Mouse (Mus musculus): ENCODE measurements around the gene Atp12a. TPM values are rescaled to one million over a fixed set of nuclear protein-coding genes. Genes with fewer than 3 reads are reported as not detected.
A peak's percentile ranks its signal among the peaks of the same experiment; 100 is the strongest.

Gene Atp12a
- polyA plus RNA-seq, 1 experiment from 2014 or later: 0.17 TPM

- H3K27me3 ChIP-seq (ENCODE audit: control insufficient read depth, insufficient read depth, low read length): no peaks in the 10 kb centered on the region
- H3K27ac ChIP-seq (ENCODE audit: low read length): no peak overlapping the region
- no peak overlapping the region for H3K4me3 ChIP-seq (ENCODE audit: low read depth, low read length)
- no peaks in the 10 kb centered on the region for H3K4me1 ChIP-seq (ENCODE audit: control insufficient read depth, insufficient read depth, low read length)
- WGBS: 73% methylated on average over 6 of the region's 6 CpGs
- no peak for ATAC-seq (ENCODE audit: insufficient number of reproducible peaks, insufficient read depth, low FRiP score, low read depth)
- H3K36me3 ChIP-seq (ENCODE audit: control insufficient read depth, insufficient read depth, low read length): no peaks in the 10 kb centered on the region
- H3K4me2 ChIP-seq (replicated peaks; ENCODE audit: low read depth, low read length): no peak overlapping the region
- H3K9me3 ChIP-seq (ENCODE audit: control insufficient read depth, low read depth, low read length): no peaks in the 10 kb centered on the region
- H3K9ac ChIP-seq (replicated peaks; ENCODE audit: low read depth, low read length): no peak overlapping the region
Measured at GRCm38 (mm10) chr14:56359131-56359530, 5.7 kb upstream of the Atp12a start.

GRCm38 (mm10) chr14:56365292-56365691 lies 424 bp downstream of the Atp12a start:
- Histone ChIP-seq H3K4me1 (ENCODE audit: control insufficient read depth, insufficient read depth, low read length) (0 out of 2 replicates have a peak, but pooled peaks cover 2% of the 10 kb centered on the region), H3K4me2 (replicated peaks; ENCODE audit: low read depth, low read length) (peak overlapping the region; percentile 81), H3K36me3 (ENCODE audit: control insufficient read depth, insufficient read depth, low read length) (no peaks in the 10 kb centered on the region), H3K4me3 (ENCODE audit: low read depth, low read length) (peak overlapping the region; percentile 30), H3K9ac (replicated peaks; ENCODE audit: low read depth, low read length) (no peak overlapping the region), H3K27ac (ENCODE audit: low read length) (no peak overlapping the region), H3K27me3 (ENCODE audit: control insufficient read depth, insufficient read depth, low read length) (peaks cover 9% of the 10 kb centered on the region; the same call in 1 of the 2 replicates), H3K9me3 (ENCODE audit: control insufficient read depth, low read depth, low read length) (no peaks in the 10 kb centered on the region)
- WGBS: 25% methylated on average over 8 of the region's 8 CpGs
- ATAC-seq (ENCODE audit: insufficient number of reproducible peaks, insufficient read depth, low FRiP score, low read depth): no peak

- Histone ChIP-seq H3K9me3 (ENCODE audit: control insufficient read depth, low read depth, low read length) (no peaks in the 10 kb centered on the region), H3K27ac (ENCODE audit: low read length) (no peak overlapping the region), H3K27me3 (ENCODE audit: control insufficient read depth, insufficient read depth, low read length) (peaks cover 9% of the 10 kb centered on the region; the same call in 1 of the 2 replicates), H3K9ac (replicated peaks; ENCODE audit: low read depth, low read length) (no peak overlapping the region), H3K4me2 (replicated peaks; ENCODE audit: low read depth, low read length) (no peak overlapping the region), H3K4me1 (ENCODE audit: control insufficient read depth, insufficient read depth, low read length) (0 out of 2 replicates have a peak, but pooled peaks cover 2% of the 10 kb centered on the region), H3K4me3 (ENCODE audit: low read depth, low read length) (no peak overlapping the region), H3K36me3 (ENCODE audit: control insufficient read depth, insufficient read depth, low read length) (no peaks in the 10 kb centered on the region)
- ATAC-seq (ENCODE audit: insufficient number of reproducible peaks, insufficient read depth, low FRiP score, low read depth): no peak
- WGBS: 17% methylated on average over 15 of the region's 15 CpGs
Measured at GRCm38 (mm10) chr14:56366712-56367111, 1.8 kb downstream of the Atp12a start.

- ATAC-seq (ENCODE audit: insufficient number of reproducible peaks, insufficient read depth, low FRiP score, low read depth): no peak
- H3K4me2 ChIP-seq (replicated peaks; ENCODE audit: low read depth, low read length): no peak overlapping the region
Measured at GRCm38 (mm10) chr14:56368834-56369233, 4.0 kb downstream of the Atp12a start.

GRCm38 (mm10) chr14:56375731-56376130 lies 10.9 kb downstream of the Atp12a start:
- no peaks in the 10 kb centered on the region for H3K36me3 ChIP-seq (ENCODE audit: control insufficient read depth, insufficient read depth, low read length)
- H3K27me3 ChIP-seq (ENCODE audit: control insufficient read depth, insufficient read depth, low read length): no peaks in the 10 kb centered on the region
- ATAC-seq (ENCODE audit: insufficient number of reproducible peaks, insufficient read depth, low FRiP score, low read depth): no peak
- no peaks in the 10 kb centered on the region for H3K4me1 ChIP-seq (ENCODE audit: control insufficient read depth, insufficient read depth, low read length)
- H3K27ac ChIP-seq (ENCODE audit: low read length): no peak overlapping the region
- H3K9me3 ChIP-seq (ENCODE audit: control insufficient read depth, low read depth, low read length): no peaks in the 10 kb centered on the region
- WGBS: 2% methylated on average over 6 of the region's 6 CpGs
- no peak overlapping the region for H3K4me3 ChIP-seq (ENCODE audit: low read depth, low read length)
- no peak overlapping the region for H3K9ac ChIP-seq (replicated peaks; ENCODE audit: low read depth, low read length)
- no peak overlapping the region for H3K4me2 ChIP-seq (replicated peaks; ENCODE audit: low read depth, low read length)

More at GRCm38 (mm10) chr14:56368834-56369233, 4.0 kb downstream of the Atp12a start:
- Histone ChIP-seq H3K36me3 (ENCODE audit: control insufficient read depth, insufficient read depth, low read length) (no peaks in the 10 kb centered on the region), H3K4me3 (ENCODE audit: low read depth, low read length) (no peak overlapping the region), H3K4me1 (ENCODE audit: control insufficient read depth, insufficient read depth, low read length) (0 out of 2 replicates have a peak, but pooled peaks cover 2% of the 10 kb centered on the region), H3K27ac (ENCODE audit: low read length) (no peak overlapping the region), H3K27me3 (ENCODE audit: control insufficient read depth, insufficient read depth, low read length) (peaks cover 9% of the 10 kb centered on the region; the same call in 1 of the 2 replicates), H3K9ac (replicated peaks; ENCODE audit: low read depth, low read length) (no peak overlapping the region), H3K9me3 (ENCODE audit: control insufficient read depth, low read depth, low read length) (no peaks in the 10 kb centered on the region)
- 53% methylated on average over 3 of the region's 3 CpGs for WGBS

GRCm38 (mm10) chr14:56377745-56378144 lies 12.9 kb downstream of the Atp12a start:
- Histone ChIP-seq H3K4me1 (ENCODE audit: control insufficient read depth, insufficient read depth, low read length) (no peaks in the 10 kb centered on the region), H3K36me3 (ENCODE audit: control insufficient read depth, insufficient read depth, low read length) (no peaks in the 10 kb centered on the region), H3K9ac (replicated peaks; ENCODE audit: low read depth, low read length) (no peak overlapping the region), H3K27ac (ENCODE audit: low read length) (no peak overlapping the region), H3K27me3 (ENCODE audit: control insufficient read depth, insufficient read depth, low read length) (no peaks in the 10 kb centered on the region), H3K4me3 (ENCODE audit: low read depth, low read length) (no peak overlapping the region), H3K9me3 (ENCODE audit: control insufficient read depth, low read depth, low read length) (no peaks in the 10 kb centered on the region), H3K4me2 (replicated peaks; ENCODE audit: low read depth, low read length) (no peak overlapping the region)
- no peak for ATAC-seq (ENCODE audit: insufficient number of reproducible peaks, insufficient read depth, low FRiP score, low read depth)

GRCm38 (mm10) chr14:56379336-56379735 lies 14.5 kb downstream of the Atp12a start:
- 47% methylated on average over 9 of the region's 9 CpGs for WGBS
- H3K36me3 ChIP-seq (ENCODE audit: control insufficient read depth, insufficient read depth, low read length): no peaks in the 10 kb centered on the region
- no peak overlapping the region for H3K27ac ChIP-seq (ENCODE audit: low read length)
- H3K4me3 ChIP-seq (ENCODE audit: low read depth, low read length): no peak overlapping the region
- no peaks in the 10 kb centered on the region for H3K9me3 ChIP-seq (ENCODE audit: control insufficient read depth, low read depth, low read length)
- H3K27me3 ChIP-seq (ENCODE audit: control insufficient read depth, insufficient read depth, low read length): no peaks in the 10 kb centered on the region
- H3K9ac ChIP-seq (replicated peaks; ENCODE audit: low read depth, low read length): no peak overlapping the region
- no peak for ATAC-seq (ENCODE audit: insufficient number of reproducible peaks, insufficient read depth, low FRiP score, low read depth)
- no peak overlapping the region for H3K4me2 ChIP-seq (replicated peaks; ENCODE audit: low read depth, low read length)
- H3K4me1 ChIP-seq (ENCODE audit: control insufficient read depth, insufficient read depth, low read length): no peaks in the 10 kb centered on the region

GRCm38 (mm10) chr14:56382366-56382765 lies 17.5 kb downstream of the Atp12a start:
- ATAC-seq (ENCODE audit: insufficient number of reproducible peaks, insufficient read depth, low FRiP score, low read depth): no peak
- Histone ChIP-seq H3K4me1 (ENCODE audit: control insufficient read depth, insufficient read depth, low read length) (no peaks in the 10 kb centered on the region), H3K27ac (ENCODE audit: low read length) (no peak overlapping the region), H3K9me3 (ENCODE audit: control insufficient read depth, low read depth, low read length) (no peaks in the 10 kb centered on the region), H3K9ac (replicated peaks; ENCODE audit: low read depth, low read length) (no peak overlapping the region), H3K4me2 (replicated peaks; ENCODE audit: low read depth, low read length) (no peak overlapping the region), H3K27me3 (ENCODE audit: control insufficient read depth, insufficient read depth, low read length) (no peaks in the 10 kb centered on the region), H3K36me3 (ENCODE audit: control insufficient read depth, insufficient read depth, low read length) (no peaks in the 10 kb centered on the region), H3K4me3 (ENCODE audit: low read depth, low read length) (no peak overlapping the region)
- WGBS: 85% methylated on average over 4 of the region's 4 CpGs

GRCm38 (mm10) chr14:56390247-56390646 lies 25.4 kb downstream of the Atp12a start:
- H3K27ac ChIP-seq (ENCODE audit: low read length): no peak overlapping the region
- no peaks in the 10 kb centered on the region for H3K9me3 ChIP-seq (ENCODE audit: control insufficient read depth, low read depth, low read length)
- H3K4me1 ChIP-seq (ENCODE audit: control insufficient read depth, insufficient read depth, low read length): no peaks in the 10 kb centered on the region
- no peak overlapping the region for H3K9ac ChIP-seq (replicated peaks; ENCODE audit: low read depth, low read length)
- no peaks in the 10 kb centered on the region for H3K36me3 ChIP-seq (ENCODE audit: control insufficient read depth, insufficient read depth, low read length)
- no peak overlapping the region for H3K4me3 ChIP-seq (ENCODE audit: low read depth, low read length)
- ATAC-seq (ENCODE audit: insufficient number of reproducible peaks, insufficient read depth, low FRiP score, low read depth): no peak
- no peak overlapping the region for H3K4me2 ChIP-seq (replicated peaks; ENCODE audit: low read depth, low read length)
- 61% methylated on average over 3 of the region's 3 CpGs for WGBS
- no peaks in the 10 kb centered on the region for H3K27me3 ChIP-seq (ENCODE audit: control insufficient read depth, insufficient read depth, low read length)

Data from stomach, embryonic 14.5 days (tissue).